Mouse (Mus musculus) limb, embryonic 14.5 days (tissue): Measurements from ENCODE around the gene Pdzd4. TPM values are rescaled to one million over a fixed set of nuclear protein-coding genes. Genes with fewer than 3 reads are reported as not detected.

Experiments used
- ATAC-seq: fragments of 200-750 bp; cut with Nextera tagmentation; 2 replicates; pipeline ENCODE4 v1.8.0; 2017; ENCODE audit warnings: low read depth, moderate number of reproducible peaks, moderate TSS enrichment; ENCODE audit not compliant: low FRiP score
- DNase-seq: peaks from one replicate; pipeline ENCODE4 v3.0.0-alpha.2; 2015; ENCODE audit warnings: low spot score
- H3K27ac ChIP-seq: fragments of 300-500 bp; sonication (generic); replicated peaks from 2 replicates; pipeline ENCODE4 v1.5.1; 2014; ENCODE audit warnings: low read depth, mild to moderate bottlenecking, low read length, moderate library complexity, mixed read lengths
- H3K27me3 ChIP-seq: fragments of 300-500 bp; sonication (generic); 2 replicates; pipeline ENCODE4 v1.6.1; 2014; ENCODE audit warnings: low read length, mixed read lengths; ENCODE audit not compliant: control insufficient read depth, insufficient read depth
- H3K36me3 ChIP-seq: fragments of 300-500 bp; sonication (generic); 2 replicates; pipeline ENCODE4 v1.6.1; 2014; ENCODE audit warnings: mild to moderate bottlenecking, low read length, moderate library complexity, mixed read lengths; ENCODE audit not compliant: control insufficient read depth, insufficient read depth
- H3K4me1 ChIP-seq: fragments of 300-500 bp; sonication (generic); 2 replicates; pipeline ENCODE4 v1.6.1; 2014; ENCODE audit warnings: antibody characterized with exemption, low read length, mixed read lengths; ENCODE audit not compliant: control insufficient read depth, insufficient read depth
- H3K4me2 ChIP-seq: fragments of 300-500 bp; sonication (generic); replicated peaks from 2 replicates; pipeline ENCODE4 v1.6.1; 2014; ENCODE audit warnings: low read depth, mild to moderate bottlenecking, low read length, moderate library complexity; ENCODE audit not compliant: severe bottlenecking
- H3K4me3 ChIP-seq: fragments of 300-500 bp; sonication (generic); replicated peaks from 2 replicates; pipeline ENCODE4 v1.5.1; 2014; ENCODE audit warnings: low read length
- H3K9ac ChIP-seq: fragments of 300-500 bp; sonication (generic); 2 replicates; pipeline ENCODE4 v1.6.1; 2014; ENCODE audit warnings: mild to moderate bottlenecking, low read depth, low read length, moderate library complexity; ENCODE audit not compliant: severe bottlenecking
- H3K9me3 ChIP-seq: fragments of 300-500 bp; sonication (generic); 2 replicates; pipeline ENCODE4 v1.6.1; 2016; ENCODE audit warnings: low read length; ENCODE audit not compliant: control insufficient read depth
- POLR2A ChIP-seq: fragments of 200-500 bp; IDR thresholded peaks from 2 replicates; pipeline ENCODE4 v1.8.0; 2012; ENCODE audit warnings: inconsistent platforms, mild to moderate bottlenecking, moderate library complexity, borderline replicate concordance; ENCODE audit not compliant: insufficient read depth, insufficient read length; ENCODE audit errors: extremely low read depth
- WGBS: fragments of 180-500 bp; shearing (Covaris S2); extraction: QIAGEN DNeasy Blood & Tissue Kit; methylation state at CpG from one replicate; pipeline ENCODE4 v1.1.7; 2014; 5-methylcytosine and 5-hydroxymethylcytosine counted together
- polyA plus RNA-seq, 2 experiments: library from polyadenylated mRNA; depleted of rRNA in 1 of 2; stranded (reverse) in 1 of 2; unstranded in 1 of 2; fragments of >200 nt; fragmentation: Nextera tagmentation in 1 of 2; extraction: Ambion mirVana in 1 of 2; gene quantifications; 2 replicates each; pipeline versions ENCODE4 v1.2.1 to v1.2.3; 2012 to 2014

The Pdzd4 gene
- polyA plus RNA-seq, 2 experiments, result 1.4 to 22.0 TPM

- no peak for TF ChIP-seq POLR2A
- ATAC-seq (no peak), DNase-seq (no peak)
- Histone ChIP-seq H3K27ac (no peak overlapping the region), H3K4me2 (no peak overlapping the region), H3K36me3 (no peaks in the 10 kb centered on the region), H3K4me1 (no peaks in the 10 kb centered on the region), H3K9me3 (no peaks in the 10 kb centered on the region), H3K9ac (no peak overlapping the region), H3K4me3 (no peak overlapping the region), H3K27me3 (no peaks in the 10 kb centered on the region)
- 35% methylated on average over 3 of the region's 3 CpGs for WGBS
Measured at GRCm38 (mm10) chrX:73867256-73867655, 42.5 kb upstream of the Pdzd4 start.

- no peaks in the 10 kb centered on the region for H3K36me3 ChIP-seq
- no peaks in the 10 kb centered on the region for H3K4me1 ChIP-seq
- H3K4me2 ChIP-seq, result no peak overlapping the region
- no peaks in the 10 kb centered on the region for H3K9me3 ChIP-seq
- no peak overlapping the region for H3K4me3 ChIP-seq
- no peak overlapping the region for H3K9ac ChIP-seq
- ATAC-seq (no peak), DNase-seq (no peak)
- no peak for TF ChIP-seq POLR2A
- no peak overlapping the region for H3K27ac ChIP-seq
- no peaks in the 10 kb centered on the region for H3K27me3 ChIP-seq
- 45% methylated on average over 3 of the region's 3 CpGs for WGBS
Measured at GRCm38 (mm10) chrX:73864692-73865091, 39.9 kb upstream of the Pdzd4 start.

- Histone ChIP-seq H3K4me3 (no peak overlapping the region), H3K36me3 (no peaks in the 10 kb centered on the region), H3K9me3 (no peaks in the 10 kb centered on the region), H3K27ac (no peak overlapping the region), H3K4me1 (no peaks in the 10 kb centered on the region), H3K27me3 (no peaks in the 10 kb centered on the region), H3K4me2 (no peak overlapping the region), H3K9ac (no peak overlapping the region)
- ATAC-seq (no peak), DNase-seq (no peak)
- no peak for TF ChIP-seq POLR2A
- WGBS, result 71% methylated on average over 3 of the region's 3 CpGs
Measured at GRCm38 (mm10) chrX:73855087-73855408, 30.3 kb upstream of the Pdzd4 start.

- H3K4me3 ChIP-seq, result no peak overlapping the region
- no peak for TF ChIP-seq POLR2A
- H3K9me3 ChIP-seq, result no peaks in the 10 kb centered on the region
- H3K4me1 ChIP-seq, result no peaks in the 10 kb centered on the region
- DNase-seq, result no peak
- H3K27ac ChIP-seq, result no peak overlapping the region
- no peak overlapping the region for H3K9ac ChIP-seq
- H3K36me3 ChIP-seq, result no peaks in the 10 kb centered on the region
- H3K27me3 ChIP-seq, result no peaks in the 10 kb centered on the region
- ATAC-seq, result no peak
- 82% methylated on average over 9 of the region's 9 CpGs for WGBS
- no peak overlapping the region for H3K4me2 ChIP-seq
Measured at GRCm38 (mm10) chrX:73854326-73855086, 29.7 kb upstream of the Pdzd4 start.

- no peak overlapping the region for H3K9ac ChIP-seq
- H3K4me2 ChIP-seq, result no peak overlapping the region
- H3K27ac ChIP-seq, result no peak overlapping the region
- H3K27me3 ChIP-seq, result no peaks in the 10 kb centered on the region
- TF ChIP-seq POLR2A, result no peak
- H3K36me3 ChIP-seq, result no peaks in the 10 kb centered on the region
- no peaks in the 10 kb centered on the region for H3K4me1 ChIP-seq
- 75% methylated on average over 3 of the region's 3 CpGs for WGBS
- no peak for DNase-seq
- no peaks in the 10 kb centered on the region for H3K9me3 ChIP-seq
- no peak overlapping the region for H3K4me3 ChIP-seq
- no peak for ATAC-seq
Measured at GRCm38 (mm10) chrX:73836691-73837090, 11.9 kb upstream of the Pdzd4 start.
